Mouse (Mus musculus): ENCODE data around the gene Mrps30. TPM values are rescaled to one million over a fixed set of nuclear protein-coding genes. Genes with fewer than 3 reads are reported as not detected.
"Not testable (repeated sequence)": the region's sequence is repeated elsewhere in the genome, so short reads cannot be mapped to it uniquely, and the experiment has no call there.

The Mrps30 gene
- polyA plus RNA-seq, 1 experiment from 2014 or later: 28.4 TPM

- H3K27ac ChIP-seq (ENCODE audit: low read length); H3K9me3 ChIP-seq (ENCODE audit: control insufficient read depth, low read depth, low read length); H3K4me1 ChIP-seq (ENCODE audit: control insufficient read depth, insufficient read depth, low read length); H3K27me3 ChIP-seq (ENCODE audit: control insufficient read depth, insufficient read depth, low read length); H3K9ac ChIP-seq (replicated peaks; ENCODE audit: low read depth, low read length): not testable (repeated sequence)
- H3K4me3 ChIP-seq (ENCODE audit: low read depth, low read length): peak overlapping the region; percentile 92
- peaks cover 24% of the 10 kb centered on the region for H3K36me3 ChIP-seq (ENCODE audit: control insufficient read depth, insufficient read depth, low read length)
- H3K4me2 ChIP-seq (replicated peaks; ENCODE audit: low read depth, low read length): peak overlapping the region; percentile 35
- 8% methylated on average over 10 of the region's 10 CpGs for WGBS
- ATAC-seq (ENCODE audit: insufficient number of reproducible peaks, insufficient read depth, low FRiP score, low read depth): peak; percentile 47
These were observed 373 bp upstream of the Mrps30 start for GRCm38 (mm10) chr13:118387448-118387801.

DNA sequence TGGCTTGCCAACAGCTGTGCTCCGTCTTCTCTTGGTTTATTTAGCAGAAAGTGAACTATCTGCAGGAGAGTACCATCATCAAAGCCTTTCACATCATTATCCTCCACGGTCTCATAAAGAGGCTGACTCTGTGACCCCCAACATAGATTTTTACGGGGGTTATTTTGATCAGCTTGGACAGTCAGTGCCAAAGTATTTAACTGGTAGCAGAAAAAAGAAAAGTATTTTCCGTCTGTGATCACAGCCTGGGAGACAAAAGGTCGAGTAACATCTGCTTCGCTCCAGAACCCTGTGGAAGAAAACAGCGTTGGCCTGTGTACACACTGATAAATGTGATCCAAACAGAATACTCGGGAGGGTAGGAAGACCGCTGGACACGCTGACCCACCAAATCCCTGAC, 6.7 kb downstream of the Mrps30 start:
- no peaks in the 10 kb centered on the region for H3K27me3 ChIP-seq (ENCODE audit: control insufficient read depth, insufficient read depth, low read length)
- H3K9ac ChIP-seq (replicated peaks; ENCODE audit: low read depth, low read length): no peak overlapping the region
- no peak overlapping the region for H3K27ac ChIP-seq (ENCODE audit: low read length)
- H3K36me3 ChIP-seq (ENCODE audit: control insufficient read depth, insufficient read depth, low read length): peaks cover 38% of the 10 kb centered on the region
- no peaks in the 10 kb centered on the region for H3K4me1 ChIP-seq (ENCODE audit: control insufficient read depth, insufficient read depth, low read length)
- no peak overlapping the region for H3K4me2 ChIP-seq (replicated peaks; ENCODE audit: low read depth, low read length)
- no peak overlapping the region for H3K4me3 ChIP-seq (ENCODE audit: low read depth, low read length)
- WGBS: 48% methylated on average over 10 of the region's 10 CpGs
- no peak for ATAC-seq (ENCODE audit: insufficient number of reproducible peaks, insufficient read depth, low FRiP score, low read depth)
- H3K9me3 ChIP-seq (ENCODE audit: control insufficient read depth, low read depth, low read length): no peaks in the 10 kb centered on the region

GRCm38 (mm10) chr13:118379155-118379554, 7.9 kb downstream of the Mrps30 start:
- H3K4me3 ChIP-seq (ENCODE audit: low read depth, low read length): no peak overlapping the region
- H3K9me3 ChIP-seq (ENCODE audit: control insufficient read depth, low read depth, low read length): no peaks in the 10 kb centered on the region
- ATAC-seq (ENCODE audit: insufficient number of reproducible peaks, insufficient read depth, low FRiP score, low read depth): no peak
- H3K27ac ChIP-seq (ENCODE audit: low read length): no peak overlapping the region
- H3K9ac ChIP-seq (replicated peaks; ENCODE audit: low read depth, low read length): no peak overlapping the region
- no peaks in the 10 kb centered on the region for H3K27me3 ChIP-seq (ENCODE audit: control insufficient read depth, insufficient read depth, low read length)
- WGBS: 62% methylated on average over 1 of the region's 1 CpGs
- peaks cover 30% of the 10 kb centered on the region for H3K36me3 ChIP-seq (ENCODE audit: control insufficient read depth, insufficient read depth, low read length)
- H3K4me1 ChIP-seq (ENCODE audit: control insufficient read depth, insufficient read depth, low read length): no peaks in the 10 kb centered on the region
- H3K4me2 ChIP-seq (replicated peaks; ENCODE audit: low read depth, low read length): no peak overlapping the region

GRCm38 (mm10) chr13:118372871-118373270, 14.2 kb downstream of the Mrps30 start:
- Histone ChIP-seq H3K9ac (replicated peaks; ENCODE audit: low read depth, low read length) (no peak overlapping the region), H3K27me3 (ENCODE audit: control insufficient read depth, insufficient read depth, low read length) (no peaks in the 10 kb centered on the region), H3K4me1 (ENCODE audit: control insufficient read depth, insufficient read depth, low read length) (no peaks in the 10 kb centered on the region), H3K9me3 (ENCODE audit: control insufficient read depth, low read depth, low read length) (no peaks in the 10 kb centered on the region), H3K36me3 (ENCODE audit: control insufficient read depth, insufficient read depth, low read length) (no peaks in the 10 kb centered on the region), H3K4me2 (replicated peaks; ENCODE audit: low read depth, low read length) (no peak overlapping the region), H3K4me3 (ENCODE audit: low read depth, low read length) (no peak overlapping the region), H3K27ac (ENCODE audit: low read length) (no peak overlapping the region)
- no peak for ATAC-seq (ENCODE audit: insufficient number of reproducible peaks, insufficient read depth, low FRiP score, low read depth)
- WGBS: 44% methylated on average over 4 of the region's 4 CpGs

- H3K9ac ChIP-seq (replicated peaks; ENCODE audit: low read depth, low read length): no peak overlapping the region
- 85% methylated on average over 1 of the region's 1 CpGs for WGBS
- H3K27me3 ChIP-seq (ENCODE audit: control insufficient read depth, insufficient read depth, low read length): no peaks in the 10 kb centered on the region
- no peaks in the 10 kb centered on the region for H3K9me3 ChIP-seq (ENCODE audit: control insufficient read depth, low read depth, low read length)
- H3K27ac ChIP-seq (ENCODE audit: low read length): no peak overlapping the region
- no peaks in the 10 kb centered on the region for H3K4me1 ChIP-seq (ENCODE audit: control insufficient read depth, insufficient read depth, low read length)
- no peak overlapping the region for H3K4me3 ChIP-seq (ENCODE audit: low read depth, low read length)
- no peak for ATAC-seq (ENCODE audit: insufficient number of reproducible peaks, insufficient read depth, low FRiP score, low read depth)
- H3K4me2 ChIP-seq (replicated peaks; ENCODE audit: low read depth, low read length): no peak overlapping the region
- no peaks in the 10 kb centered on the region for H3K36me3 ChIP-seq (ENCODE audit: control insufficient read depth, insufficient read depth, low read length)
These were observed 21.3 kb downstream of the Mrps30 start for GRCm38 (mm10) chr13:118365774-118366173.

DNA sequence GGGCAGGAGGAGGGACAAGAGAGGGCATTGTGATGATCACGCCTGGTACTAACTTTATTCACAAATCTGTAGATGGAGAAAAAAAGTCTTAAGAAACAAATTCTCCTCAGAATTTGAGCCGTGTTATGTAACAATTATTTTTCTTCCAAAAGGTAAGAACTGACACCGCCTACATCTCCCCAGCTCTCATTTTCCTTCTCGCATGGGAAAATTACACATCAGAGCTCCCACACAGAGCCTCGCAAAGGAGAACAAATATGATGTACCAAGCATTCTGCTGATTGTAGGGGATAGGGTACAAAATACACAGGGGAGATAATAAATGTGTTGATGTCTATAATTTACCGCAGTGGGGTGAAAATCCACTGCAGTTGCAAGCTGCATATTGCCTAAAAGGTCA, 23.7 kb downstream of the Mrps30 start:
- Histone ChIP-seq H3K27me3 (ENCODE audit: control insufficient read depth, insufficient read depth, low read length) (no peaks in the 10 kb centered on the region), H3K4me1 (ENCODE audit: control insufficient read depth, insufficient read depth, low read length) (no peaks in the 10 kb centered on the region), H3K36me3 (ENCODE audit: control insufficient read depth, insufficient read depth, low read length) (no peaks in the 10 kb centered on the region), H3K9me3 (ENCODE audit: control insufficient read depth, low read depth, low read length) (no peaks in the 10 kb centered on the region), H3K27ac (ENCODE audit: low read length) (no peak overlapping the region), H3K4me3 (ENCODE audit: low read depth, low read length) (no peak overlapping the region), H3K4me2 (replicated peaks; ENCODE audit: low read depth, low read length) (no peak overlapping the region), H3K9ac (replicated peaks; ENCODE audit: low read depth, low read length) (no peak overlapping the region)
- WGBS: 83% methylated on average over 6 of the region's 6 CpGs
- no peak for ATAC-seq (ENCODE audit: insufficient number of reproducible peaks, insufficient read depth, low FRiP score, low read depth)

GRCm38 (mm10) chr13:118350870-118351269, 36.2 kb downstream of the Mrps30 start:
- ATAC-seq (ENCODE audit: insufficient number of reproducible peaks, insufficient read depth, low FRiP score, low read depth): no peak
- Histone ChIP-seq H3K4me3 (ENCODE audit: low read depth, low read length) (no peak overlapping the region), H3K27me3 (ENCODE audit: control insufficient read depth, insufficient read depth, low read length) (no peaks in the 10 kb centered on the region), H3K9ac (replicated peaks; ENCODE audit: low read depth, low read length) (no peak overlapping the region), H3K4me1 (ENCODE audit: control insufficient read depth, insufficient read depth, low read length) (no peaks in the 10 kb centered on the region), H3K27ac (ENCODE audit: low read length) (no peak overlapping the region), H3K4me2 (replicated peaks; ENCODE audit: low read depth, low read length) (no peak overlapping the region), H3K9me3 (ENCODE audit: control insufficient read depth, low read depth, low read length) (no peaks in the 10 kb centered on the region), H3K36me3 (ENCODE audit: control insufficient read depth, insufficient read depth, low read length) (no peaks in the 10 kb centered on the region)
- WGBS: 85% methylated on average over 10 of the region's 10 CpGs

- H3K27me3 ChIP-seq (ENCODE audit: control insufficient read depth, insufficient read depth, low read length): no peaks in the 10 kb centered on the region
- H3K4me3 ChIP-seq (ENCODE audit: low read depth, low read length): no peak overlapping the region
- ATAC-seq (ENCODE audit: insufficient number of reproducible peaks, insufficient read depth, low FRiP score, low read depth): no peak
- H3K9me3 ChIP-seq (ENCODE audit: control insufficient read depth, low read depth, low read length): no peaks in the 10 kb centered on the region
- no peak overlapping the region for H3K9ac ChIP-seq (replicated peaks; ENCODE audit: low read depth, low read length)
- WGBS: 21% methylated on average over 10 of the region's 10 CpGs
- H3K27ac ChIP-seq (ENCODE audit: low read length): no peak overlapping the region
- no peak overlapping the region for H3K4me2 ChIP-seq (replicated peaks; ENCODE audit: low read depth, low read length)
- H3K4me1 ChIP-seq (ENCODE audit: control insufficient read depth, insufficient read depth, low read length): no peaks in the 10 kb centered on the region
- H3K36me3 ChIP-seq (ENCODE audit: control insufficient read depth, insufficient read depth, low read length): no peaks in the 10 kb centered on the region
These were observed 36.8 kb downstream of the Mrps30 start for GRCm38 (mm10) chr13:118350257-118350656.

Data from stomach, embryonic 14.5 days (tissue).